Mouse (Mus musculus) heart, embryonic 12.5 days (tissue): ENCODE measurements around the gene Dgat2. TPM values are rescaled to one million over a fixed set of nuclear protein-coding genes. Genes with fewer than 3 reads are reported as not detected.

Experiments
- ATAC-seq: fragments of 200-750 bp; cut with Nextera tagmentation; 2 replicates; pipeline ENCODE4 v1.8.0; 2017; ENCODE audit warnings: moderate TSS enrichment, moderate library complexity; ENCODE audit not compliant: insufficient number of reproducible peaks, low FRiP score
- H3K27ac ChIP-seq: fragments of 300-500 bp; sonication (generic); 2 replicates; pipeline ENCODE4 v1.5.1; 2016; ENCODE audit warnings: mild to moderate bottlenecking, moderate library complexity; ENCODE audit not compliant: poor library complexity, severe bottlenecking
- H3K27me3 ChIP-seq: fragments of 300-500 bp; sonication (generic); replicated peaks from 2 replicates; pipeline ENCODE4 v1.6.1; 2016; ENCODE audit warnings: mild to moderate bottlenecking, moderate library complexity
- H3K36me3 ChIP-seq: fragments of 300-500 bp; sonication (generic); 2 replicates; pipeline ENCODE4 v1.6.1; 2016; ENCODE audit warnings: mild to moderate bottlenecking, moderate library complexity
- H3K4me1 ChIP-seq: fragments of 300-500 bp; sonication (generic); replicated peaks from 2 replicates; pipeline ENCODE4 v1.6.1; 2016; ENCODE audit warnings: mild to moderate bottlenecking
- H3K4me2 ChIP-seq: fragments of 300-500 bp; sonication (generic); 2 replicates; pipeline ENCODE4 v1.6.1; 2016; ENCODE audit warnings: mild to moderate bottlenecking, moderate library complexity
- H3K4me3 ChIP-seq: fragments of 300-500 bp; sonication (generic); 2 replicates; pipeline ENCODE4 v1.5.1; 2016; ENCODE audit warnings: mild to moderate bottlenecking
- H3K9ac ChIP-seq: fragments of 300-500 bp; sonication (generic); 2 replicates; pipeline ENCODE4 v1.6.1; 2016; ENCODE audit warnings: mild to moderate bottlenecking, moderate library complexity
- H3K9me3 ChIP-seq: fragments of 300-500 bp; sonication (generic); replicated peaks from 2 replicates; pipeline ENCODE4 v1.6.1; 2016; ENCODE audit warnings: mild to moderate bottlenecking, moderate library complexity
- WGBS: fragments of 180-500 bp; shearing (Covaris S2); methylation state at CpG from one replicate; pipeline ENCODE4 v1.1.7; 2016; 5-methylcytosine and 5-hydroxymethylcytosine counted together
- polyA plus RNA-seq: library from polyadenylated mRNA; unstranded; fragments of >200 nt; fragmentation: Nextera tagmentation; extraction: Ambion mirVana; gene quantifications from 2 replicates; pipeline ENCODE4 v1.2.1, GENCODE M21; 2016

Dgat2 gene
- polyA plus RNA-seq, 1 experiment from 2014 or later, result 10.3 TPM

- Histone ChIP-seq H3K4me3 (no peak overlapping the region), H3K27me3 (0 out of 2 replicates have a peak, but pooled peaks cover 3% of the 10 kb centered on the region), H3K36me3 (no peaks in the 10 kb centered on the region), H3K4me1 (peaks cover 36% of the 10 kb centered on the region), H3K4me2 (no peak overlapping the region), H3K9ac (no peak overlapping the region), H3K27ac (no peak overlapping the region), H3K9me3 (no peaks in the 10 kb centered on the region)
- 21% methylated on average over 4 of the region's 4 CpGs for WGBS
- ATAC-seq, result 0 out of 2 replicates have a peak, but pooled peaks have one; percentile 54
Observed at GRCm38 (mm10) chr7:99161529-99161928, 21.0 kb downstream of the Dgat2 start.

- ATAC-seq, result no peak
Observed at GRCm38 (mm10) chr7:99160995-99161394, 21.5 kb downstream of the Dgat2 start.

GRCm38 (mm10) chr7:99159446-99159845, 23.1 kb downstream of the Dgat2 start:
- Histone ChIP-seq H3K4me3 (no peak overlapping the region), H3K4me1 (peaks cover 44% of the 10 kb centered on the region), H3K27ac (no peak overlapping the region), H3K9me3 (no peaks in the 10 kb centered on the region), H3K27me3 (0 out of 2 replicates have a peak, but pooled peaks cover 4% of the 10 kb centered on the region), H3K9ac (no peak overlapping the region), H3K36me3 (no peaks in the 10 kb centered on the region), H3K4me2 (no peak overlapping the region)
- WGBS, result 81% methylated on average over 2 of the region's 2 CpGs
- no peak for ATAC-seq

More at GRCm38 (mm10) chr7:99160995-99161394, 21.5 kb downstream of the Dgat2 start:
- H3K9ac ChIP-seq, result no peak overlapping the region
- H3K36me3 ChIP-seq, result no peaks in the 10 kb centered on the region
- H3K27me3 ChIP-seq, result 0 out of 2 replicates have a peak, but pooled peaks cover 4% of the 10 kb centered on the region
- H3K4me1 ChIP-seq, result peaks cover 36% of the 10 kb centered on the region
- H3K27ac ChIP-seq, result no peak overlapping the region
- no peak overlapping the region for H3K4me2 ChIP-seq
- 75% methylated on average over 7 of the region's 7 CpGs for WGBS
- H3K9me3 ChIP-seq, result no peaks in the 10 kb centered on the region
- H3K4me3 ChIP-seq, result no peak overlapping the region

GRCm38 (mm10) chr7:99158904-99159303, 23.6 kb downstream of the Dgat2 start:
- Histone ChIP-seq H3K4me2 (no peak overlapping the region), H3K9me3 (no peaks in the 10 kb centered on the region), H3K27ac (no peak overlapping the region), H3K36me3 (no peaks in the 10 kb centered on the region), H3K9ac (no peak overlapping the region), H3K27me3 (0 out of 2 replicates have a peak, but pooled peaks cover 4% of the 10 kb centered on the region), H3K4me1 (peaks cover 44% of the 10 kb centered on the region), H3K4me3 (no peak overlapping the region)
- WGBS, result 60% methylated on average over 5 of the region's 5 CpGs
- ATAC-seq, result no peak

GRCm38 (mm10) chr7:99158011-99158410, 24.5 kb downstream of the Dgat2 start:
- Histone ChIP-seq H3K36me3 (no peaks in the 10 kb centered on the region), H3K4me2 (no peak overlapping the region), H3K27ac (no peak overlapping the region), H3K4me1 (peaks cover 45% of the 10 kb centered on the region), H3K9ac (no peak overlapping the region), H3K9me3 (no peaks in the 10 kb centered on the region), H3K4me3 (no peak overlapping the region), H3K27me3 (0 out of 2 replicates have a peak, but pooled peaks cover 4% of the 10 kb centered on the region)
- 81% methylated on average over 8 of the region's 8 CpGs for WGBS
- ATAC-seq, result no peak

- no peaks in the 10 kb centered on the region for H3K36me3 ChIP-seq
- H3K9ac ChIP-seq, result no peak overlapping the region
- 0 out of 2 replicates have a peak, but pooled peaks cover 4% of the 10 kb centered on the region for H3K27me3 ChIP-seq
- no peaks in the 10 kb centered on the region for H3K9me3 ChIP-seq
- H3K27ac ChIP-seq, result no peak overlapping the region
- H3K4me3 ChIP-seq, result no peak overlapping the region
- H3K4me2 ChIP-seq, result no peak overlapping the region
- H3K4me1 ChIP-seq, result peaks cover 49% of the 10 kb centered on the region
- no peak for ATAC-seq
- WGBS, result 83% methylated on average over 10 of the region's 10 CpGs
Observed at GRCm38 (mm10) chr7:99156737-99157136, 25.8 kb downstream of the Dgat2 start.

GRCm38 (mm10) chr7:99155311-99156289, 26.9 kb downstream of the Dgat2 start:
- Histone ChIP-seq H3K4me1 (peaks cover 38% of the 10 kb centered on the region), H3K9me3 (no peaks in the 10 kb centered on the region), H3K4me2 (peak overlapping the region; percentile 59), H3K9ac (peak overlapping the region; percentile 54), H3K36me3 (no peaks in the 10 kb centered on the region), H3K27me3 (0 out of 2 replicates have a peak, but pooled peaks cover 4% of the 10 kb centered on the region), H3K4me3 (peak overlapping the region; percentile 16; the same call in 1 of the 2 replicates), H3K27ac (peak overlapping the region; percentile 37)
- 8% methylated on average over 17 of the region's 17 CpGs for WGBS
- ATAC-seq, result peak; percentile 72

- H3K27me3 ChIP-seq, result 0 out of 2 replicates have a peak, but pooled peaks cover 4% of the 10 kb centered on the region
- no peak overlapping the region for H3K27ac ChIP-seq
- no peaks in the 10 kb centered on the region for H3K9me3 ChIP-seq
- ATAC-seq, result peak; percentile 51
- 48% methylated on average over 8 of the region's 8 CpGs for WGBS
- no peak overlapping the region for H3K4me2 ChIP-seq
- H3K9ac ChIP-seq, result no peak overlapping the region
- peaks cover 35% of the 10 kb centered on the region for H3K4me1 ChIP-seq
- no peak overlapping the region for H3K4me3 ChIP-seq
- H3K36me3 ChIP-seq, result no peaks in the 10 kb centered on the region
Observed at GRCm38 (mm10) chr7:99154648-99155151, 27.8 kb downstream of the Dgat2 start.

GRCm38 (mm10) chr7:99153686-99154202, 28.8 kb downstream of the Dgat2 start:
- no peak overlapping the region for H3K4me3 ChIP-seq
- no peaks in the 10 kb centered on the region for H3K9me3 ChIP-seq
- no peak overlapping the region for H3K9ac ChIP-seq
- WGBS, result 88% methylated on average over 11 of the region's 11 CpGs
- H3K27ac ChIP-seq, result no peak overlapping the region
- no peak overlapping the region for H3K4me2 ChIP-seq
- H3K36me3 ChIP-seq, result no peaks in the 10 kb centered on the region
- peaks cover 35% of the 10 kb centered on the region for H3K4me1 ChIP-seq
- 0 out of 2 replicates have a peak, but pooled peaks cover 4% of the 10 kb centered on the region for H3K27me3 ChIP-seq
- ATAC-seq, result no peak

GRCm38 (mm10) chr7:99152756-99153155, 29.8 kb downstream of the Dgat2 start:
- Histone ChIP-seq H3K36me3 (no peaks in the 10 kb centered on the region), H3K4me3 (no peak overlapping the region), H3K9me3 (no peaks in the 10 kb centered on the region), H3K4me1 (peaks cover 32% of the 10 kb centered on the region), H3K9ac (no peak overlapping the region), H3K4me2 (no peak overlapping the region), H3K27me3 (0 out of 2 replicates have a peak, but pooled peaks cover 4% of the 10 kb centered on the region), H3K27ac (no peak overlapping the region)
- 46% methylated on average over 8 of the region's 8 CpGs for WGBS
- ATAC-seq, result no peak

- Histone ChIP-seq H3K27me3 (no peaks in the 10 kb centered on the region), H3K9me3 (no peaks in the 10 kb centered on the region), H3K4me3 (no peak overlapping the region), H3K36me3 (no peaks in the 10 kb centered on the region), H3K27ac (no peak overlapping the region), H3K9ac (no peak overlapping the region), H3K4me1 (peaks cover 31% of the 10 kb centered on the region), H3K4me2 (no peak overlapping the region)
- peak; percentile 69 for ATAC-seq
- 5% methylated on average over 7 of the region's 7 CpGs for WGBS
Observed at GRCm38 (mm10) chr7:99151342-99151741, 31.2 kb downstream of the Dgat2 start.
